Mouse (Mus musculus) forebrain, embryonic 12.5 days (tissue): ENCODE results near the gene Nfib. TPM values are rescaled to one million over a fixed set of nuclear protein-coding genes. Genes with fewer than 3 reads are reported as not detected.
A peak's percentile ranks its signal among the peaks of the same experiment; 100 is the strongest.

Experiments used
- ATAC-seq: fragments of 200-750 bp; cut with Nextera tagmentation; 2 replicates; pipeline ENCODE4 v1.8.0; 2017; ENCODE audit warnings: moderate TSS enrichment; ENCODE audit not compliant: low FRiP score
- H3K27ac ChIP-seq: fragments of 300-500 bp; sonication (generic); 2 replicates; pipeline ENCODE4 v1.5.1; 2016; ENCODE audit warnings: mild to moderate bottlenecking
- H3K27me3 ChIP-seq: fragments of 300-500 bp; sonication (generic); 2 replicates; pipeline ENCODE4 v1.6.1; 2016; ENCODE audit warnings: mild to moderate bottlenecking
- H3K36me3 ChIP-seq: fragments of 300-500 bp; sonication (generic); replicated peaks from 2 replicates; pipeline ENCODE4 v1.6.1; 2016; ENCODE audit warnings: mild to moderate bottlenecking
- H3K4me1 ChIP-seq: fragments of 300-500 bp; sonication (generic); 2 replicates; pipeline ENCODE4 v1.6.1; 2016
- H3K4me2 ChIP-seq: fragments of 300-500 bp; sonication (generic); 2 replicates; pipeline ENCODE4 v1.6.1; 2016; ENCODE audit warnings: mild to moderate bottlenecking, moderate library complexity
- H3K4me3 ChIP-seq: fragments of 300-500 bp; sonication (generic); replicated peaks from 2 replicates; pipeline ENCODE4 v1.5.1; 2016; ENCODE audit warnings: mild to moderate bottlenecking
- H3K9ac ChIP-seq: fragments of 300-500 bp; sonication (generic); 2 replicates; pipeline ENCODE4 v1.6.1; 2016; ENCODE audit warnings: mild to moderate bottlenecking
- H3K9me3 ChIP-seq: fragments of 300-500 bp; sonication (generic); 2 replicates; pipeline ENCODE4 v1.6.1; 2016
- WGBS: fragments of 180-500 bp; shearing (Covaris S2); methylation state at CpG from one replicate; pipeline ENCODE4 v1.1.7; 2016; 5-methylcytosine and 5-hydroxymethylcytosine counted together
- polyA plus RNA-seq: library from polyadenylated mRNA; unstranded; fragments of >200 nt; fragmentation: Nextera tagmentation; extraction: Ambion mirVana; gene quantifications from 2 replicates; pipeline ENCODE4 v1.2.1, GENCODE M21; 2016

Nfib gene
- polyA plus RNA-seq, 1 experiment from 2014 or later: 103 TPM

DNA sequence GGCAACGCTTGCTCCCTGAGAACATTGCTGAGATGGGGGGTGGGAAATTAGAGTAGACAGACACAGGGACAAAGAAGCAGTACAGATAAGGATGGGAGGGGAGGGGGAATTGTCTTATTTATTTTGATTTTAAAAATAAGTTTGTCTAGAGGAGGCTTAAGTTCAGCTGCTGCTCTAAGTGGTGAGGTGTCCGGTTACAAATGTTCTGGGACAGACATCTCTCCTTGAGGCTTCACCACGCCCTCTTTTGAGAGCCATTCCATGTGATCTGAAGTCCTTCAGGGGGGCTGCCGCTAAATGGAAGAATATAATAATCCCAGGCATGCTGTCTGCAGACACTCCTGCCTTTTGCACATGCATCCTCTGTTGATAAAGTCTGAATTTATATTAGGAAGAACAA is 107.1 kb downstream of the Nfib start:
- Histone ChIP-seq H3K4me3 (no peak overlapping the region), H3K9me3 (peaks cover 3% of the 10 kb centered on the region; the same call in 1 of the 2 replicates), H3K4me1 (peaks cover 1% of the 10 kb centered on the region; the same call in 1 of the 2 replicates), H3K9ac (no peak overlapping the region), H3K36me3 (no peaks in the 10 kb centered on the region), H3K27me3 (no peaks in the 10 kb centered on the region), H3K27ac (no peak overlapping the region), H3K4me2 (no peak overlapping the region)
- no peak for ATAC-seq
- 78% methylated on average over 4 of the region's 4 CpGs for WGBS

DNA sequence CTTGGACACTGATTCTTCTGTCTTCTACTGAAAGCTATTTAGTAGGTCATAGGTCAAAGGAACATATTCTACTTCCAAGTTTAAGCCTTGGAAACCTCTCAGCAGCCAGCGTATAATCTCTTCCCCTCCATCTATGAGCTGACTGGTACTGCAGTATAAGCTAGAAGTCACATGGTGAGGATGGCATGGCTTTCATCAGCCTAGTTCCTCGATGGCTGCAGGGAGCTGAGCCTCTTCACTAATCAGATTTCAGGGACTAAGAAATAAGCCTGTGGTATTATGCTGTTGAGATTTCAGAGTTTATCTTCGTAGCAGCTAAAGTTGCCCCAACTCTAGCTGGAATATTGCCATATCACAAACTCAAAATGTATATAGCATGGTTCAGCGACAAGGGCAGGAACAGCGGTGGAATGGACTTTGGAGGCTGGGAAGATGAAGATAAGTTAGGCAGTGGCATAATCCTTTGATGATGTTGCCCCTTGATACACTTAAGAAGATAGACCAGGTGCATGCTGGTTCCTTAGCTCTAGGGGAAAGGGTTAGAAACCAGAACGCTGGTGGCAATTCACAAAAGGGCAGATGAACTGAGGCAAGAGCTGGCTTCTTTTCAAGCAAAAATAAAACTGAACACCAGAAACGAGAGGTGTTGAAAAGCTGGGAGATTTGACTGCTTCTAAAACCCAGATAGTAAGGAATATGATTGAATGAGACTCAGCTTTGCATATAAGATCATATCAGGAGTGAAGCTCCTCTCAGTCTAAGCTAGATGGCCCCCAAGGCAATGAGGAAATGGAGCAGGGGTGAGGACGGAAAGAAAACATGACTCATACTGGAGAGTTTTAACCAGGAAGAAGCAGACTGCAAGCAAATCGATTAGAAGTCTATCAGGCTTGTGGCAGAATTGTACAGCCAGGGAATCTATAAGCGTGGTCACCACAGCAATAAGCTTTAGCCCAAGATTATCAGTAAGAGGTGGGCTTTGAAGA is 111.6 kb downstream of the Nfib start:
- no peak overlapping the region for H3K27ac ChIP-seq
- no peak overlapping the region for H3K4me2 ChIP-seq
- peaks cover 6% of the 10 kb centered on the region; the same call in 1 of the 2 replicates for H3K4me1 ChIP-seq
- WGBS: 84% methylated on average over 10 of the region's 10 CpGs
- no peak overlapping the region for H3K4me3 ChIP-seq
- H3K36me3 ChIP-seq: no peaks in the 10 kb centered on the region
- no peaks in the 10 kb centered on the region for H3K9me3 ChIP-seq
- ATAC-seq: no peak
- no peaks in the 10 kb centered on the region for H3K27me3 ChIP-seq
- H3K9ac ChIP-seq: no peak overlapping the region

DNA sequence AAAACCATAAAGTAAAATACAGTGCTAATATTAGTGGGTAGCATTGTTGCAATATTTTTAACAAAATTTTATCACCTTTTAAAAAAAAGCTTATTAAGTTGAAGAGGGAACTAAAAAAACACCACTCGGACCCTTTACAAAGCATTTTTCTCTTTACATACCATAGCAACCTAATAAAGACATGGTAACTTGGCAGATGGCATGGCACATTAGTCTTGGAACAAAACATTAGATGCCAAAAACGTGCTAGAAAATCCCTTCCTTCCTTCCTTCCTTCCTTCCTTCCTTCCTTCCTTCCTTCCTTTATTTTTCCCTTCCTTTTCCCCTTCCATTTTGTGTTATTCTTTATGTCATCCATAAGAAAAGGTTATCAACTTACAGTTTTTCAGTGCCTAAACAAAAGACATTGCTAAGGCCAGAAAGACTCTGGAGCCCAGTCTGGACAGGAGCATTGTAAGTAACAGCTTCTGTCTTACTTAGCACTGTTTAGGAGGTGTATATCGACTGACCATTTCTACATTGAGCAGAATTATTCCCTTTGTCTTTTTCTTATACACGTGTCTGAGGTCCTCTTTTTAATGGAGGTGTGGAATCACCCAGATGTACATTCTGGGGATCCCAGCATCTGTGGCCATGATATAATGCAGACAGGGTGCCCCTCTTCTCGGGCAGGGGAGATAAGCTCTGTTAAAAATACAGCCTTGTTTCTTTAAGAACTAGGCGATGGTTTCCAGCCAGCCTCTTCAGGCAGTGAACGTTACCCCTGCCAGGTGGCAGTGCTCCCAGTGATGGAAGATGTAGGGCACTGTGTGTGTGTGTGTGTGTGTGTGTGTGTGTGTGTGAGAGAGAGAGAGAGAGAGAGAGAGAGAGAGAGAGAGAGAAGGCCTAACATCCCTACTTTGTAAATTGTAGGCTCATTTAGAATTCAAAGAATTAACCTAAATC is 113.2 kb downstream of the Nfib start:
- H3K4me3 ChIP-seq: no peak overlapping the region
- peak; percentile 41; the same call in 1 of the 2 replicates for ATAC-seq
- H3K36me3 ChIP-seq: no peaks in the 10 kb centered on the region
- peaks cover 10% of the 10 kb centered on the region for H3K4me1 ChIP-seq
- WGBS: 50% methylated on average over 7 of the region's 7 CpGs
- H3K27ac ChIP-seq: peak overlapping the region; percentile 56; the same call in 1 of the 2 replicates
- H3K4me2 ChIP-seq: no peak overlapping the region
- H3K9ac ChIP-seq: no peak overlapping the region
- no peaks in the 10 kb centered on the region for H3K9me3 ChIP-seq
- H3K27me3 ChIP-seq: no peaks in the 10 kb centered on the region

DNA sequence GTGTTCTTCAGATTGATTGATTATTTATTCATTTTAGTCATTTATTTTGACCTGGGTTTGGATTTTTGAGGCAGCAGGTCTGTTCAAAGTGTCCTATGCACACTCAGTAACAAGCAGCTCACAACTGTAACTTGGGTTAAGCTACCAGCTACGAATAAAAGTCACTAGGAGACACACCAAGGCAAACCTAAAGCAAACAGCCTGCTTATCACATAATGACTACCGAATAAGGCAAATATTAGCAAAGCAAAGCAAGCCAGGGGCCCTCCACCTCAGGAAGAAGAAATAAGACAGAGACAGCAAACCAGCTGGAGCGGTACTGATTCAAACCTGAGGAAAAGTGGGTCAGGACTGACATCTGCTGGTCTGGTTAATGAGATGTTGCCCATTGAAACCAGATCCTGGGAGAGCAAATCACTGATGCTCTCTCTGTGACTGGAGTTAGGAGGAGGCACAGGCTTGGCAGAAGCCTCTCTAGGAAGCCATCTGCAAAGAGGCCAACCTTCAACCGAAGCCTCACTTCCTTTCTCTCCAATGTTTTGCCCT is 116.1 kb downstream of the Nfib start:
- no peak overlapping the region for H3K4me2 ChIP-seq
- H3K27me3 ChIP-seq: no peaks in the 10 kb centered on the region
- H3K4me3 ChIP-seq: no peak overlapping the region
- peaks cover 18% of the 10 kb centered on the region for H3K4me1 ChIP-seq
- no peak overlapping the region for H3K9ac ChIP-seq
- ATAC-seq: no peak
- WGBS: 42% methylated on average over 4 of the region's 4 CpGs
- no peaks in the 10 kb centered on the region for H3K9me3 ChIP-seq
- no peaks in the 10 kb centered on the region for H3K36me3 ChIP-seq
- H3K27ac ChIP-seq: no peak overlapping the region

DNA sequence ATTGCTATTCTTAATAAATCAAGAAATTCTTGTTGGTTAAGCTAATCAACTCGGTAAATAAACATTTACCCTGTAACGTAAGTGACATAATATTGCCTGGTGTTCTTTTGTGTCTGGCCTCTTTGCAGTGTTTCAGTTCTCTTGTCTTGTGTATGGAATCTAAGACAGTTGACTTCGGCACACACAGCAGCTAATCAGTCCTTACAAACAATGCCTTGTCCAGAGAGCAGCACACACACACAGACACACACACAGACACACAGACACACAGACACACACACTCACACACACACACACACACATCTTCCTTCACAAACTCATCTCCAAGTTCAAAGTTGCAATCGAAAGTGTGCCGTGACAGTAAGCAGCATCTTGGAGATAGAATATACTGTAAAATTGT is 116.8 kb downstream of the Nfib start:
- H3K4me3 ChIP-seq: no peak overlapping the region
- 63% methylated on average over 5 of the region's 5 CpGs for WGBS
- no peak overlapping the region for H3K27ac ChIP-seq
- no peaks in the 10 kb centered on the region for H3K9me3 ChIP-seq
- H3K27me3 ChIP-seq: no peaks in the 10 kb centered on the region
- peaks cover 20% of the 10 kb centered on the region for H3K4me1 ChIP-seq
- no peak overlapping the region for H3K4me2 ChIP-seq
- H3K36me3 ChIP-seq: no peaks in the 10 kb centered on the region
- ATAC-seq: no peak
- no peak overlapping the region for H3K9ac ChIP-seq

DNA sequence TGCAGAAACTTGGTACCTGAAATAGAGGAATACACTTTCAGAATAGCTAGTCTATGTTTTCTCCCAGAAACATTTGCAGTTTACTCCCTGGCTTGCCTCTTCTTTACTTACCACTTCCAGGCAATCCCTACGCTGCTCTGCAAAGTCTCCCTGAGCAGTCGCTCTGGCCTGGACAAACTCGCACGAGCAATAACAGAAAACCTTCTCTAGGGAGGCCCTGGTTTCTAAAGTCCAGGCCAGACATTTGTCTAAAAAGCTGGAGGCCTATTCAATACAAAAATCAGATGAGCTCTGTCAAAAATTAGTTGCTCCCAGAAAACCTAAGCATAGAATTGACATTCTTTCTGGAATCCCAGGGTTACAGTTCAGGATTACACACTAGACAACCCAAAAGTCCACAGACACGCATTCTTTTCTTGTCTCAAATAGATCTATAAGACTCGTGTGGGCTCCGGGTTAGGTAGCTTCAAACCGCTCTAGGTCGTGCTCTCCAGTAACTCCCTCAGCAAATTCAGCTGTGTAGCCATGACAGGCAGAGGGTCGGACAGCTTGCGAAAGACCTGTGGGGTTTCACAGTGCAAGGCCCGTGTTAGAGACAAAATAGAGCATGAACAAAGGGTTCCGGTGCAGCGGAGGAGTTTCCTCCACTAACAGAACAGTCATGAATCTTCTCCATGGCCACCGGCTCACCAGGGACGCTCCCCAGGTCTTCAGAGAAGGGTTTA is 118.2 kb downstream of the Nfib start:
- H3K9me3 ChIP-seq: no peaks in the 10 kb centered on the region
- no peaks in the 10 kb centered on the region for H3K27me3 ChIP-seq
- H3K4me2 ChIP-seq: no peak overlapping the region
- ATAC-seq: no peak
- 73% methylated on average over 16 of the region's 16 CpGs for WGBS
- H3K27ac ChIP-seq: no peak overlapping the region
- H3K9ac ChIP-seq: no peak overlapping the region
- H3K36me3 ChIP-seq: no peaks in the 10 kb centered on the region
- peaks cover 20% of the 10 kb centered on the region for H3K4me1 ChIP-seq
- H3K4me3 ChIP-seq: no peak overlapping the region

DNA sequence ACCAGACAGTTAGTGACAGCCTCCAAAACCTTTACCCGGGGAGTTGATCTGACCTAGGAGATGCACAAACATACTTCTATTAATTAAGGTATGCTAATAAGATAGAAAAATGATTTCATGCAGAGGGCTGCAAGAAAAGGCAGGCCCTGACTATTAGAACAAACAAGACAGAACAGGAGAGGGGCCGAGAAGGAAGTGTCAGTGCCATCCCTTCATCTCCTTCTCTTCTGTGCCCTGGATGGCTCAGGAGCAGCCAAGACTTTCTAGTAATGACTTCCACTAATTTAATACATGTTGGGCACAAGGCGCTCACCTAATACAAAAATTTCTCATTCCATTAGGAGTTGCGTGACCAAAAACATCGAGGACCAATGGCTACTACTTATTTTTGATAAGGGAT is 118.9 kb downstream of the Nfib start:
- Histone ChIP-seq H3K27me3 (no peaks in the 10 kb centered on the region), H3K9ac (no peak overlapping the region), H3K4me1 (peaks cover 20% of the 10 kb centered on the region), H3K4me3 (no peak overlapping the region), H3K9me3 (no peaks in the 10 kb centered on the region), H3K27ac (no peak overlapping the region), H3K36me3 (no peaks in the 10 kb centered on the region), H3K4me2 (no peak overlapping the region)
- ATAC-seq: no peak
- 89% methylated on average over 5 of the region's 5 CpGs for WGBS

DNA sequence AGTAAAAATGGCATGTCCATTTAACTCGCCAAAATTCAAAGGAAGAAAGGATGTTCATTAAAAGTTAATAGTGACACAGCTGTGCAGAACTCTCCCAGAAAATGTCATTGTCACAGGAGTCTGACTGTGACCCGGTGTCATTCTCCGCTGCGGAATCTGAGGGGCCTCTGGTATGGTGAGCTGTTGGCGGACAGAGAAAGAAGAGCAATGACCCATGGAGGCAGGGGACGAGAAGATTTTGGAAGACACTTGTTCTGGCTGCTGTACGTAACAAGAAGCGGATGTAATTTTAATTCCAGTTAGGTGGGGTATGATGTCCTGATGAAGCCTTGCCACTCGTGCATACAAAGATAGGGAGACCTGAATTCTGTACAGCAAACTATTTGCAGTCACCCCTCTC is 120.0 kb downstream of the Nfib start:
- no peaks in the 10 kb centered on the region for H3K27me3 ChIP-seq
- H3K9me3 ChIP-seq: no peaks in the 10 kb centered on the region
- no peak overlapping the region for H3K27ac ChIP-seq
- H3K4me2 ChIP-seq: no peak overlapping the region
- no peak for ATAC-seq
- WGBS: 54% methylated on average over 9 of the region's 9 CpGs
- H3K4me1 ChIP-seq: peaks cover 20% of the 10 kb centered on the region
- H3K36me3 ChIP-seq: no peaks in the 10 kb centered on the region
- no peak overlapping the region for H3K9ac ChIP-seq
- no peak overlapping the region for H3K4me3 ChIP-seq

DNA sequence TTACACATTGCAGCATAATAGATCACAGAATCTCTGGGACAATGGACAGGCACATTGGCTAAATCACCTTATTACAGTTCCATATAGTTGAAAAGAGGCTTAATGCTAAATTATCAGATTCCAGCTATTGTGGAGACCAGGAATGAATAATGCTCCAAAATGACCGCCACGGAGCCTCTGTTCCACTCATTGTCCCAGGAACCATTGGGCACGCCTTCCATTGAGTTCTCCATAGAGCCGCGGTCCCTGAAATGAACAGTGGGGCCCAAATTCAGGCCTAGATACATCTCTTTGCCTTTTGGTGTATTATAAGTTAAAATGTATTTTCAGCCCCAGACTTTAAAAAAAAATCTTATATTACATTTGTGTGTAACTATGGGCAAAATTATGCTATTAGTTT is 120.5 kb downstream of the Nfib start:
- Histone ChIP-seq H3K9ac (no peak overlapping the region), H3K4me1 (peaks cover 20% of the 10 kb centered on the region), H3K27ac (no peak overlapping the region), H3K27me3 (no peaks in the 10 kb centered on the region), H3K4me3 (no peak overlapping the region), H3K36me3 (no peaks in the 10 kb centered on the region), H3K9me3 (no peaks in the 10 kb centered on the region), H3K4me2 (no peak overlapping the region)
- 32% methylated on average over 5 of the region's 5 CpGs for WGBS
- ATAC-seq: no peak

DNA sequence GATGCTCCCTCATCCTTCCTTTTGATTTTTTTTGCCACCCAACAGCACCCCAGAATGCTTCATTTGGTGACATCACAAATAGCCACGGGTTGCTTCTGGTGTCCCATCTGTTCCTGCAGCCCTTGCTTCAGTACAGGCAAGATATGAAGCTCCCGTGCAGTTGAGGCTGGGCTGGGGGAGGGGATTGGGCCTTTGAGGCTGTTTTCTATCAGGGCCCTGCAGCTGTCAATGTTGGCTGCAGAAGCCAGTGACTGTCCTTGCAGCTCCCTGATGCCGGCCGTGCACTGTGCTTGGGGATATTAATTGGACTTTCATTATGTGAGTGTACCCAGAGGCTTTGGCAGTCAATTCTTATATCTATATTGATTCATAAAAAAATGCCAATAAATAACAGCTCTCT is 121.0 kb downstream of the Nfib start:
- H3K36me3 ChIP-seq: no peaks in the 10 kb centered on the region
- no peak overlapping the region for H3K4me3 ChIP-seq
- H3K4me1 ChIP-seq: peaks cover 18% of the 10 kb centered on the region
- no peak overlapping the region for H3K4me2 ChIP-seq
- no peaks in the 10 kb centered on the region for H3K9me3 ChIP-seq
- WGBS: 21% methylated on average over 4 of the region's 4 CpGs
- H3K9ac ChIP-seq: no peak overlapping the region
- H3K27me3 ChIP-seq: no peaks in the 10 kb centered on the region
- 0 out of 2 replicates have a peak overlapping the region, but pooled peaks have one; percentile 46 for H3K27ac ChIP-seq
- peak; percentile 65 for ATAC-seq

DNA sequence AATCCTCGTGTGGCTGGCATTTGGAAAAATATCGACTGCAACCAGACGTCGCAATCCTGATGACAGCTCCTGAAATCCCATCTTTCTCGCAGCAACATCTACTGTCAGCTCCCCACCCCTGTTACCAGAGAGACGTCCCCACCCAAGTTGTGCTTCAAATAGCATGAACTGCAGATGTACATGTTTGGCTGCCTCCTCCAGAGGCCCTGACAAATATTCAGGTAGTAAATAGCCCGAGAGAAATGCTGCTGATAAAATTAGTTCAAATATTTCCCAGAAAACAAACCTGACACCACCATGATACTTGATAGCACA is 132.3 kb downstream of the Nfib start:
- WGBS: 80% methylated on average over 7 of the region's 7 CpGs
- no peak overlapping the region for H3K4me2 ChIP-seq
- no peak for ATAC-seq

More for the DNA sequence above, 132.3 kb downstream of the Nfib start:
- Histone ChIP-seq H3K4me1 (0 out of 2 replicates have a peak, but pooled peaks cover 5% of the 10 kb centered on the region), H3K27ac (no peak overlapping the region), H3K9me3 (no peaks in the 10 kb centered on the region), H3K27me3 (no peaks in the 10 kb centered on the region), H3K36me3 (no peaks in the 10 kb centered on the region), H3K4me3 (no peak overlapping the region), H3K9ac (no peak overlapping the region)
